Mouse (Mus musculus): ENCODE measurements around the gene Lrrc4. TPM values are rescaled to one million over a fixed set of nuclear protein-coding genes. Genes with fewer than 3 reads are reported as not detected.
A peak's percentile ranks its signal among the peaks of the same experiment; 100 is the strongest.

Gene Lrrc4
- total RNA-seq, 2 experiments from 2014 or later = 96.2 to 98.8 TPM

DNA sequence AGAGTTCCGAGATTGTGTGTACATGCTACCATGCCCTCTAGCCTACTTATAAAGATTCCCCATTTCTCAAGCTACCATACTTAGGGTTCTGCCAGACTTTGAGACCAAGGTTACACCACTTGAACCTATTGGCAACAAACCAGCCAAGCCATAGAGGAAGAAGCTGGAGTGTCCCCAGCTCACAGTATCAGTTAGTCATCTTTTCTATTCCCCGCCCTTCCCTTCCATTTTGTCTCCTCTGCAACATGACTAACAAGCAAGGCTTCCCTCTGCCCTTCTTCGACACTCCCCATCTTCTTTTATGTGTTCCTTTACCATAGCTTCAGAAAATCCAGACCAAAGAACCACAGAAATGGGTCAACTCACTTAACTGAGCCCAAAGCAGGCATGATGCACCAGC lies 34.7 kb upstream of the Lrrc4 start:
- DNase-seq (ENCODE audit: low spot score in 2 of 2) = no peak
- Histone ChIP-seq H3K27ac (no peak overlapping the region), H3K4me3 (no peak overlapping the region)
- no peak for TF ChIP-seq CTCF (conservative IDR thresholded peaks at IDR 0.05)

DNA sequence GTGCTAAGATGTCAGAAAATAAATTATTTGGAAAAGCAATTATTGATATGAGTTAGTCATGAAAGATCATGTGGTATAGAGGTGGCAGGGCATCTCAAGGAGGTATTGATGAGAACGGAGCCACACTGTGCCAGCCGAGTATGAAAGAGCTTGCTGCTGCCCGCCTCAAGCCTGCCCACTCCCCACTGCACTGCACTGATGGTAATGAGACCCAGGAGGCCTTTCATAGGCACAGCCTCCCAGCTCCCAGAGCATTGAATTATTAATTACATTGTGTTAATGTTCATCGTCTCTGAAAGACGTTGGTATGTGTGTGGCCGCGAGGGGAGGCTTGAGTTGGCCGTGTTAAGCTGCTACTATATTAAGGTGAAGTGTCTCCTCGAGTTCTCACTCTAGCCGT lies 33.6 kb upstream of the Lrrc4 start:
- Histone ChIP-seq H3K27ac (peak overlapping the region; percentile 79), H3K4me3 (no peak overlapping the region)
- no peak for DNase-seq (ENCODE audit: low spot score in 2 of 2)
- TF ChIP-seq CTCF (conservative IDR thresholded peaks at IDR 0.05) = no peak

DNA sequence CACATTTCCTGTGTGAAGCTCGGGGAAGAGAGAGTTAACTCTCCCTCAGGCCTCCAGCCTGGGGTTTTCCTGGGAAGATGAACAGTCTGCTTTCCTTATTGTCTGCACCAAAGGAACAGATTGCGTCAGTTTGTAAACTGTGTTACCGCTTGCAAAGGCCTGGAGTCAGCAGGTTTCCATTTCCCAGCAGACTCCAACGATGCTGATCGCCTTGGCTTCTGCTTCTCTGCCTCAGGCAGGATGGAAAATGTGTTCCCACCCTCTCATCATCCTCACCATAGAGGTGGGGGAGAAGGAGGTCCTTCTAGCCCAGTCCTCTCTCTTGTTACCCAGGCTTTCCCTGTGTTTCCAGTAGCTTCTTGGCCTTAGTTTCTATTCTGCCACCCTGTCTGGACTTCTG lies 33.1 kb upstream of the Lrrc4 start:
- no peak for TF ChIP-seq CTCF (conservative IDR thresholded peaks at IDR 0.05)
- H3K27ac ChIP-seq = peak overlapping the region; percentile 79
- no peak overlapping the region for H3K4me3 ChIP-seq
- DNase-seq (ENCODE audit: low spot score in 2 of 2) = peak in 1 of 2 experiments; percentile 60

DNA sequence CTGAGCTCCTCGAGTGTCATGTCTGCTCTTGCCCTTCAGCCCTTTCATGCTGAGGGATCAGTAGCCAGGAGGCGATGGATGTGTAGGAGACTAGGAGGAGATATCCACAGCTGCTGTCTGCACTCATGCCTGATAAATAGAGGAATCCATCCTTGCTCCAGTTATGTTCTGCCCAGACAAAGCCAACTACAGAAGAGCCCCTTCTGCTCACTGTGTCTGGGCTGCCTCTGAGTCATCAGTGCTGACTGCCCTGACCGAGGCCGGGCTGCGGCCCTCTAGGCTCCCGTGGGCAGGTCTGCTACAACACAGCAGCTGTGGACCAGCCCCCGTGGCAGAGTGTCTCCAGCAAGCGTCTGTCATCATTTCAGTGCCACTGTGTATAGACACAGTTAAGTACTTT lies 30.8 kb upstream of the Lrrc4 start:
- Histone ChIP-seq H3K4me3 (no peak overlapping the region), H3K27ac (peak overlapping the region; percentile 72)
- no peak for TF ChIP-seq CTCF (conservative IDR thresholded peaks at IDR 0.05)
- DNase-seq (ENCODE audit: low spot score in 2 of 2) = no peak

DNA sequence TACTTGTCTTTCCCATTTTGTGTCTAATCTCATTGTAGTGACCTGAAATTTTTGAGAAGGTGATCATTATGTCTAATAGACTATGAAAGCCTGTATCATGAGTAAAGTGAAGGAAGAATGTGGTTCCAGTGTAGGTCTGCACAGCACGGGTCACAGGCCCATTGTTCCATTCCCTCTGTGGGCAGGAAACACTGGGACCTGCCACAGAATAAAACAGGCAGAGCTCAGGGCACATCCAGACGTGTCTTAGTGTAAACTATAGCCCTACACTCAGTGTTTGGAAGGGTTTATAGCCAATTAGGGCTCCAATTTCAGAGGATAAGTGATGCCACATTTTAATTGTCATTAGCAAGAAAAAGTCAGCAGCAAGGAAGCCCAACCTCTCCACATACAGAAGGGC lies 29.4 kb upstream of the Lrrc4 start:
- no peak for DNase-seq (ENCODE audit: low spot score in 2 of 2)
- TF ChIP-seq CTCF (conservative IDR thresholded peaks at IDR 0.05) = no peak
- H3K27ac ChIP-seq = no peak overlapping the region
- no peak overlapping the region for H3K4me3 ChIP-seq

DNA sequence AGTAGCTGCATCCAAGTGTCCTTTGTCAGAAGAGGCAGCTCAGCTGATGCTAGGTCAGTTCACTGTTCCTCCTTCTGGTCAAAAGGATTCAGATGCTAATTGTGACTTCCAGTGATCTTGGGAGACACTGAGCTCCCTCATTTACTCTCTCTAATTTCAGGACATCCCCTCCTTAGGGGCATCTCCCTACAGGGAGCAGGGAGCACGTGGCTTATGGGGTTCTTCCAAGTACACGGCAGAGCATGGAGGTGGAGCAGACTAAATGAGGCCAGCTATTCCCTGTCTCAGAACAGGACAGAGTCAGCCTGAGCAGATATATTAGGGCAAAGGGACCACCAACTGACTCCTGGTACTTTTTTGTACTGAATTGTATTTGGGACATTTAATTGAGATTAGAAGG lies 28.9 kb upstream of the Lrrc4 start:
- Histone ChIP-seq H3K27ac (no peak overlapping the region), H3K4me3 (no peak overlapping the region)
- no peak for TF ChIP-seq CTCF (conservative IDR thresholded peaks at IDR 0.05)
- no peak for DNase-seq (ENCODE audit: low spot score in 2 of 2)

DNA sequence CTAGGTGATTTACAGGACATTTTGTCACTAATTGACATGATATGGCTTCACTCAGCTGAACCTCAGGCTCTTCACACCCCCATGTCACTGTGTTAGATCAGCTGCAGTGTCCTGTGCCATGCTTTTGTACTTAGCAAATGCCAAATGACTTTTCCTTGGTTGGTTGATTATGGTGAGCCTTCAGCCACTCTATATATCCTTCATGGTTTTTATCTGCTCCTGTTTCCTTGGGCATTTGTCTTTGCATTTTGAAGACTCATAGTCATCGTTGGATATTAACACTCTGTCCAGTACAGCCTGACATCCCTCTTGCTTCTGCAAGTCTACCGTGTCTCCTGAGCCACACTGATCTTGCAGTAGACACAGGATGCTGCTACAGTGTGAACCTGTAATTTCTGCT lies 27.5 kb upstream of the Lrrc4 start:
- no peak for DNase-seq (ENCODE audit: low spot score in 2 of 2)
- Histone ChIP-seq H3K4me3 (no peak overlapping the region), H3K27ac (no peak overlapping the region)
- TF ChIP-seq CTCF (conservative IDR thresholded peaks at IDR 0.05) = no peak

DNA sequence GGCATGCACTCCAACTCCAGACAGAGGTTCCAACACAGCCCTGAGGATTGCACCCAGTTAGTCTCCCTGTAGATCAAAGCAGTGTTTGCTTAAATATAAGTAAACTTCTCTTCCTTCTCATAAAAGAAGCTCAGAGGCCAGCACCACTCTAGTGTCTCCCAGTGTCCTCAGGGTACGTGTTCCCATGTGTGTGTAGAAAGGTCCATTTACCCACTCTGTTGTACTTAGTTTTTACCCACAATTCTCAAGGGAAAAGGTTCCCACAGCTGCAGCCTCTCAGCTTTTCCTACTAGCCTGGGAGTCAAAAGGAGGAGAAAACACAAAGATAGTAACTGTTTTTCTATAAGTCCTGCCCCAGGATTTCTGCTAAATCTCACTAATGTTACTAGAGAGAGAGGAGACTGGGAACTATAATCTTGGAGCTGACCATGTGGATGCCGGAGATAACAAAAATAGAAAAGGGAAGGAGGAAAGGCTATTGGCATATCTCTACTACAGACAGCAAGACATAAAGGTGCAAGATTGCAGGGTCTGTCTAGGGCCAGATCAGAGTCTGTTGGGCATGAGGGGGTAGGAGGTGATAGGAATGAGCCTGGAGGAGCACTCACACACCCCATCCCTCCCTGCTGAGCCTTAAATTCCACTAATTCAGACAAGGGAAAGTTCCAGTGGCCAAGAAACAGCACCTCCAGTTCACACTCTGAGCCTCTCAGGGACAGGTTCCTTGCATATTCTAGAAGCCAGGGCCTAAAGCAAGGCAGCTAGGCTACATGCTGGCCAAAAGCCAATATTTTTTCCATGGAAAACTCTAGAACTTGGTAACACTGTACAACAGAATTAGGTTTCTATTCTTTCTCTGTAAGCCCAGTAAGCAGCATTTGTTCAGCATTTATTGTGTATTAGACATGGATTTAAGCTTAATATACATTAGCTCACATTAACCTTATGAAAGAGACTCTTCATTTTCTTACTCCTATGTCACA lies 25.9 kb upstream of the Lrrc4 start:
- no peak overlapping the region for H3K4me3 ChIP-seq
- no peak for DNase-seq (ENCODE audit: low spot score in 2 of 2)

DNA sequence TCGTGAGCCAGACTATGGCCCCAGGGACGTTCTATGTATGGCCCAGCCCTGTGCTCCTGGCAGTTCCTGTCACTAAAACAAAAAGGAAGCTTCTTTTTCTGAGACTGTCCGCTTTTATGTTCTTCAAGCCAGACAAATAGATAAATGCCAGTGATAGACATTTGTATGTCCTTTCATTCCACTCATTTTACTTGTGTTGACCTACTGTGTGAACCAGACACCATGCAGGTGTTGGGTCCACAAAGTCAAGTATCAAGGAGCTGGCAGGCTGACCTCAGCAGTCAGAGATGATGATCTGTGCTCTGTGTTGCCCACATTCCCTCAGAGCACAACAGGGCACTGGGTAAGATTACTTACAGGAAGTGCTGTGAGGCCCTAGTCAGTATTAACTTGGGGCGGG lies 25.2 kb upstream of the Lrrc4 start:
- Histone ChIP-seq H3K4me3 (no peak overlapping the region), H3K27ac (no peak overlapping the region; the same call in 1 of the 2 replicates)
- no peak for DNase-seq (ENCODE audit: low spot score in 2 of 2)
- TF ChIP-seq CTCF (conservative IDR thresholded peaks at IDR 0.05) = no peak

More for the DNA sequence above, 25.9 kb upstream of the Lrrc4 start:
- no peak for TF ChIP-seq CTCF (conservative IDR thresholded peaks at IDR 0.05)
- no peak overlapping the region for H3K27ac ChIP-seq

DNA sequence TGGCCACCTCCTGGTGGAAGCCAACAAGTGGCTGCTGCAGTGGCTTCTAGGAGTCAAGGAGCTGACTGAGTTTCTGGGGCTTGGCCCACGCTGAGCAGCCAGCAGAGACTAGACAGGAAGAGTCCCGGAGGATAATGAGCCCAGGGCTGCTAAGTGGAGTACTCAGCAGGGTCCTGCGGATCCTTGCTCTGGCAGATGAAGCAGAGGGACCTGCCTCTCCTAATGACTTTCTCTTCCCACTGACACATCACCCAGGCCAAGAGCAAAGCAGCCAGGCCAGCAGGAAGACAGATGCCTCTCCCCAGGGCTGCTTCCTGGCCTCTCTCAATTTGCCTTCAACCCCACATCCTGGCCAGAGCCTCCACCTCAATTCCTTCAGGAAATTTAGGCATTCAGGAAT lies 23.9 kb upstream of the Lrrc4 start:
- H3K27ac ChIP-seq = peak overlapping the region; percentile 33; the same call in 1 of the 2 replicates

DNA sequence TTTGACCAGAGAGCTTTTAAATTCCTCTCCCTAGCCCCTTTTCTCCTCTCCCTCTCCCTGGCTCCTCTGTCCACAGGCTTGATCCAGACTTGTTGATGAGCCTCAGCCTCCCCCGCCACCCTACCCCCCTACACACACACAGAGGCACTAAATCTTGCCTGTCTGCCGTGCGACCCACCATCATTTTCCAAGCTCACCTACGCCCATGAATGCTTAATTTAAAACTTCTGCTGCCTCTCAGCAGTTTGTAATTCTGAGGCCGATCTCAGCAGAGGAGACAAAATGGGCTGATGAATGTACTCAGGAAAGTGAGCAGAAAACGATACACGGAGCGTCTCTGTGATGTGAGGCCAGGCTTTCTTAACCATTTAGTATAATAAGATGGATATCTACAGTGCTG lies 23.1 kb upstream of the Lrrc4 start:
- TF ChIP-seq CTCF (conservative IDR thresholded peaks at IDR 0.05) = no peak
- peak overlapping the region; percentile 69; the same call in 1 of the 2 replicates for H3K27ac ChIP-seq
- DNase-seq (ENCODE audit: low spot score in 2 of 2) = no peak
- H3K4me3 ChIP-seq = no peak overlapping the region

More for the DNA sequence above, 23.9 kb upstream of the Lrrc4 start:
- H3K4me3 ChIP-seq = no peak overlapping the region
- DNase-seq (ENCODE audit: low spot score in 2 of 2) = no peak
- no peak for TF ChIP-seq CTCF (conservative IDR thresholded peaks at IDR 0.05)

DNA sequence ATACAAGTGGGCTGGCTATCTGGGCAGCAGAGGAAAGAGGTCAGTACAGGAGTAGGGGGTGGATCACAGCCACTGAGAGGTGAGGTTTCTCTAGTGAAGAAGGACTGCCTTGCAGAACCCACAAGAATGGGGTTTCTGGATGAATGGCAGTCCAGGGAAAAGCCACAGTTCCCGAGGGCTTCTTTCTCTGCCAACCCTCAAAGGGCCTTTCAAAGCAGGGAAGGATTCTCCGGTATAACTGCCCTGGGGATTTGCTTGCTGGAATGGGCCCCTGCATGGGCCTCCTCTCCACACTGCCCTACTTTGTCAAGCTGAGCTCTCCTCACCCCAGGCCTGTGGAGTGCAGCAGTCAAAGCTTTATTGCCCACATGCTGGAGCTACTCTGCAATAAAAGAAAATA lies 22.1 kb upstream of the Lrrc4 start:
- peak overlapping the region; percentile 69; the same call in 1 of the 2 replicates for H3K27ac ChIP-seq
- DNase-seq (ENCODE audit: low spot score in 2 of 2) = no peak

DNA sequence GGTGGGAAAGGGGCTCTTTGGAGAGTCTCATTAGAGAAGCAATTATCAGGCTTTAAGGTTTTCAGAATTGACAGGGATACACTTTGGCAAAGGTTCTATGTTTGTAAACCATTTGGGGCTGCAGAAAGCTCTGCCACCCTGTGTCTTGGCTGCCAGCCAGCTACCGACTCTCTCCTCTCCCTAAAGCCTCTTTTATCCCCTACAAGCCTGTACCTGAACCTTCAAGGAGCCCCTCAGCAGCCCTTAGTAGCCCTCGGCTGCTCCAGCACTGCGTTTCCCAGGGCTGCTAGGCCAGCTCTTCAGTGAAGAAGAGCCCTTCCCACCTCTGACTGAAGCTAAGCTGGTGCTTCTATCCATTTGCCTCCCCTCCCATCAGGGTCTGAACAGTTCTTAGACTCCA lies 21.6 kb upstream of the Lrrc4 start:
- no peak for DNase-seq (ENCODE audit: low spot score in 2 of 2)
- Histone ChIP-seq H3K4me3 (no peak overlapping the region), H3K27ac (peak overlapping the region; percentile 69; the same call in 1 of the 2 replicates)
- TF ChIP-seq CTCF (conservative IDR thresholded peaks at IDR 0.05) = no peak

More for the DNA sequence above, 22.1 kb upstream of the Lrrc4 start:
- no peak for TF ChIP-seq CTCF (conservative IDR thresholded peaks at IDR 0.05)
- no peak overlapping the region for H3K4me3 ChIP-seq

DNA sequence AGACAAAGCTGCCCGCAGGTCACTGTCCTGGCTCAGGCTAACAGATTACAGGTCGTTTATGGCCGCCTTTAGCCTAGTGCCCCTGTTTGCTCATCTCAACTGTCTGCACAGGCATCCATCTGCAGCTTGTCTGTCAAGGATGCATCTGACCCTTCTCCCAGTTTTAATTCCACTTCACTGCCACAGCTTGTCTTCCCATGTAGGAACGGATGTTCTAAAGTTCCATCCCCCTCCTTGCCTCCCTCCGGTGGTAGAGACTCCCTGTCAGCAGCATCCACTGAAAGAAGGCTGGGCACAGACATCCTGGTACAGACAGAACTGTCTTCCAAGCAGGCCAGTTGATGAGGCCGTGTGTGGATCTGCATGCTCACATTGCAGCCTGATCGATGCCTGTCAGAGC lies 20.8 kb upstream of the Lrrc4 start:
- Histone ChIP-seq H3K4me3 (no peak overlapping the region), H3K27ac (peak overlapping the region; percentile 69)
- TF ChIP-seq CTCF (conservative IDR thresholded peaks at IDR 0.05) = no peak
- no peak for DNase-seq (ENCODE audit: low spot score in 2 of 2)

Measured in layer of hippocampus, adult 2 months (tissue).